Mouse (Mus musculus) pancreas, adult 10 weeks (tissue): ENCODE measurements around the gene Vat1l. TPM values are rescaled to one million over a fixed set of nuclear protein-coding genes. Genes with fewer than 3 reads are reported as not detected.

Experiments used
- polyA plus RNA-seq: library from polyadenylated mRNA; stranded (reverse); fragments of 350-450 nt; fragmentation: Illumina TruSeq; extraction: RNeasy Lipid Tissue Mini Kit (QIAGEN cat#74804); gene quantifications from one replicate; pipeline ENCODE4 v1.2.3, GENCODE M21; 2015; ENCODE audit warnings: low read depth, low replicate concordance; ENCODE audit not compliant: insufficient read depth

The Vat1l gene
- 2.6 TPM for polyA plus RNA-seq

DNA sequence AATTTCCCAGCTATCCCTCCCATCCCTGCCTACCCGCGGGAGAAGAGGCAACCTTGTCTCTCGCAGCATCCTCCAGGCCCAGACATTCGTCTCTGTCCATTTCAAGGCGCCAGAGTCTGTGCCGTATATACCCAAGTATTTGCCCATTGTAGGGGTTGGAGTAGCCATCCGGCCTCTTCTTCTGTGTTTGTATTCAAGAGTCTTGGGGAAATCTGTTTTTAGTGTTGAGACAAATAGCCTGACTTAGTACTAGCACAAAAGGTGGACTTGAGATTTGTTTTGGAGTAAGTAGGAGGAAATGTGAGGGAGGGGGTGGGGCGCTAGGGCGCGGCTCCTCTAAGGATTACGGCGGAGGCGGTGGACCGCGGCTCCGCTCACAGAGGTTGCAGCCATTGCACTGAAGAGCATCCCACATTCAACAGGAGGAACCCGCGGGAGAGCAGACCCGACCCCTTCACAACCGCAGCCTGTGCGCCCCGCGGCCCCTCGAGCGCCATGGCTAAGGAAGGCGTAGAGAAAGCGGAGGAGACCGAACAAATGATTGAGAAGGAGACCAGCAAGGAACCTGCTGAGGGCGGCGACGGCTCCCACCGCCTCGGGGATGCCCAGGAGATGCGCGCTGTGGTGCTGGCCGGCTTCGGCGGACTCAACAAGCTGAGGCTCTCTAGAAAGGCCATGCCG lies at the start of gene Vat1l:
Gene Vat1l, plus strand, starts transcription at position 392 of the 681 bp plus-strand sequence.

DNA sequence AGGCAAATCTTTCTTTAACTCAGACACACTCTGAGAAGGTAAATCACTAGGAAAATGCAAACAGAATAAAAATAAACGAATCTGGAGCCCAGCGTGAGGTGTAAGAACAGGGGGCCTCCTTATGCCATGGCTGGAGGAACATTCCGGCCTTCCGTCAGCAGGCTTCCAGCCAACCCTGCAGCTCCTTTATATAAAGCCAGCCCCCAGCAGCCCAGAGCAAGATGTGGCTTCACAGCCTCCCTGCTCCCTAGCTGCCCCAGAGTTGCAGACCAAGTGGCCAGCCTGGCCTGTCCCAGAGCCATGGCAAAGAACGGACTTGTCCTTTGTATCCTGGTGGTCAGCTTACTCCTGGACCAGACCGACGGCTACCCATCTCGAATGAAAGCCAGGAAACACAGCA lies 212.4 kb downstream of the Vat1l start, which contains the start of gene Clec3a:
Gene Clec3a, plus strand, starts transcription at position 301 of the 400 bp plus-strand sequence.

Other genes starting within 250 kb of the Vat1l start
- gene Nudt7, start 72.1 kb upstream of the Vat1l start, polyA plus RNA-seq: 6.6 TPM
- not detected for gene Clec3a, start 212.5 kb downstream of the Vat1l start, polyA plus RNA-seq
- gene Wwox, start 234.0 kb downstream of the Vat1l start, polyA plus RNA-seq: 2.1 TPM